Mouse (Mus musculus): Measurements from ENCODE around the gene Rbfox1.

DNA sequence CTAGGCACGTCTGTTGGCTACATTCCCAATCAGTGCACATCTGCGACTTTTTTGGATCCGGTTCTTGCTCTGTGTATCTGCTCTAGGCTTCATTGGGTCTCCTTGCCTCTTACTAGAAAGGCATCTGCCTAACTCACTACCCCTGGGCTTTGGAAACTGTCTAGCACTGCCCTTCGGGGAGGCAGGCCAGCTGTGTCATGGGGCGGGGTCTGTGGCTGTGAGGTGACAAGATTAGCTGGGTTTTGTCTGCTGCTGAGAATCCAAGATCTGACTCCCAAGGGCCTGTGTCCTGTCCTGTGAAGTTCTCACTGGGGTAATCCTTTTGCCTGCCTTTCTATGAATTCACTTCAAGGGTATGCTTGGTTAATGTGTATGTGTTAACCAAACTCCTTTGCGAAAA, 1155.5 kb downstream of the Rbfox1 start:
- TF ChIP-seq CTCF (IDR thresholded peaks at IDR 0.05; ENCODE audit: low read depth) = no peak
- no peak for TF ChIP-seq EP300 (optimal IDR thresholded peaks at IDR 0.05)
